Mouse (Mus musculus) T-helper 1 cell (primary cell): ENCODE results near the gene Nek6.

Source experiments
- in situ Hi-C: fragments of 300-600 bp; cut with MboI, MseI; formaldehyde crosslinking; loops from one replicate; pipeline ENCODE4 v1.15.1; 2025; ENCODE audit warnings: high pct_unique_total_duplicates

The Nek6 gene

DNA sequence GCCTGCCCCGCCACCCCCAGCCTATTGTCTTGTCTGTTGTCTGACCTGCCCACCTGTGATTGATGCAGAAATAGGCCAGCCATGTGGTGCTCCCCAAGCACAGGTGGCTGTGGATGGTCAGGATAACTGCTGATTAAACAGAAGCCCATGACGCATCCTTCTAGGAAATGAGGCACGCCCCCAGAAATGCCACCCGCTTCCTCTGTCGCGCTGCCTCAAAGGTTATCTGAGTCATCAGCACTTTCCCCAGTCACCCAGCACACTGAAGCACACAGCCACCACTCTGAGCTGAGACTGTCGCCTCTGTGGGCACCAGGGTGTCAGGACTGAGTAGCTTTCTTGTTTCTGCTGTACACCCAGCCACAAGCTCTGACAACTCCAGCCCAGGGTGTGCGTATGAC lies 24.9 kb downstream of the Nek6 start:
- in situ Hi-C loops = no loop called here

DNA sequence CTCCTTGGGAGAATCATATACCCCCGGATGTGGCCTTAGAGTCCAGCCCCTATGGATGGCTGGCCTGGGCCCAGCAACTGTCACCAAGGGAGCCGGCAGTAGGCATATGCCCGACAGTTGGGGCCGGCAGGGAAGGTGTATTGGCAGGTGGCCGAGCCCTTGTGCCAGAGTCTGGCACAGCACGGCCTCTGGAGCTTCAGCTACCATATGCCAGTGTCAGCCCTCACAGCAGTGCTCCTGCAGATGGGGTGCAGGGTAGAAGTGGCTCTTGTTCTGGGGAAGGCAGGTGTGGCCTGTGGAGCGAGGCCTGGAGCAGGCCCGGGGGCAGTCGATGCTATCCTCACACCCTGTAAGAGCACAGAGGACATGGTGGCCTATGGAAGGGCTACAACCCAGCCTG lies 28.2 kb downstream of the Nek6 start:
- in situ Hi-C loops = no loop called here

DNA sequence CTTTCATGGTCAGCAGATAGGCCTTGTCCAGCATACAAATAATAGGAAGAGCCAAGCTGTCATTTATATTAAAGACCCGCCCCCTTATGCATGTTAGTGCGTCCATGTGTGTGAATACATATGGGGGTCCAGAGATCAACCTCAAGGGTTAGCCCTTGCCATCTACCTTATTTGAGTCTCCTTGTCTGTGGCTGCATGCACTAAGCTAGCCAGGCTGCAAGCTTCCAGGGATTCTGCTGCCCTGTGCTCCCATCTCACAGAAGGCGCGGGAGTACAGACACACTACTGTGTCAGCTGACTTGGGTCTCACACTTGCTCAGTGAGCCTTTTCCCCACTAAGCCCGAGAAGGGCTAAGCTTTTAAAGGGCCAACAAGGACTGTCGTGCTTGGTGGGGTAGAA lies 29.2 kb downstream of the Nek6 start:
- in situ Hi-C loops = no loop called here

DNA sequence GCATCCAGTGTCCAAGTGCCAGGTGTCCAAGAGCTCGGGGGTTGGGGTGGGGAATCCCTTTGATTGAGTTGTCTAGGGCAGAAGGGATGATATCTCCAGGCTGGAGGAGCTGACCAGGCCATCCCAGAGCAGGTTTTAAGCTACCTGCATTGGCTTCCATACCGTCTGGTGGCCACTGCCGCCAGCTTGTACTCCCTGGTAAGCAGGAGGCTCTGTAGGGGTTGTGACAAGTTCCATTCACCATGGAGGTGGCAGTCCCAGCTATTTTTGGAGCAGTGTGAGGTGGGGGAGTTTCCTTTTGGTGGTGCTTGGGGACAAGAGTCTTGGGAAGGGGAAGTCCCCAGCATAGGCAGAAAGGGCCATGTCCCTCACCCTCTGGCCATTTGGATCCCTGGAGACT lies 29.7 kb downstream of the Nek6 start:
- in situ Hi-C loops = no loop called here

DNA sequence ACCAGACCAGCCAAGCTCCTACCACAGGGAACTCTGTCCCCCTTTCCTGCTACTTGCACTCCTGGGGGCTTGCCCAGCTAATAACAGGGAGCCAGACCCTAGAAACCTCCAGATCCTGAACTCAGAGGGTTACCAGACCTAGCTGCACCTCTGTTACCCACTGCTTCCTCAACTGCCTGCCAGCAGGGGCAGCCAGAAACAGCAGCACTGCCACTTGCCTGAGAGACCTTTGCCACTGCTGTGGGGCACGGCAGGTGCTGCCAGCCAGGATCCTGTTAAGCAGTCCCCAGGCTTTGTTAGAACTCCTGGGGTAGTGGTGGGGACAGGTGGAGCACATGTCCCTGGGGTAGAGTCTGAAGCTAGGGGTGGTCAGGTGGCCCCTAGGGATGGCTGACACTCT lies 30.1 kb downstream of the Nek6 start:
- in situ Hi-C loops = no loop called here

DNA sequence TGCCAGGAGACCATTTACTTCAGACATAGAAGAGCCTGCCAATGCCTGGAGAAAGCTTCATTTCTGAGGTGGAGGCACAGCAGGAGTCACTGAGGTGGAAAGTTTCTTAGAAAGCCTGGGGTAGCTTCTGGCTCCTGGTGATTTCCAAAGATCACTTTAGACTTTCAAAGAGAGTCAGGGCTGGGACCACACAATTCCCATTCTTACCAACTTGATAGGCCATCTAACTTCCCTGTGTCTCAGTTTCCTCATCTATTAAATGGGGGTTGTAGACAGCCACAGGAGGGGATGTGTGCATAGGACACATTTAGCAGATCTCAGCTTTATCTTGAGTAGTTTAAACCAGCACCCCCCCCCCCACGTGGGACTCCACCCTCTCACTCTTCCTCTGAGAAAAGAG lies 30.9 kb downstream of the Nek6 start:
- in situ Hi-C loops = no loop called here

DNA sequence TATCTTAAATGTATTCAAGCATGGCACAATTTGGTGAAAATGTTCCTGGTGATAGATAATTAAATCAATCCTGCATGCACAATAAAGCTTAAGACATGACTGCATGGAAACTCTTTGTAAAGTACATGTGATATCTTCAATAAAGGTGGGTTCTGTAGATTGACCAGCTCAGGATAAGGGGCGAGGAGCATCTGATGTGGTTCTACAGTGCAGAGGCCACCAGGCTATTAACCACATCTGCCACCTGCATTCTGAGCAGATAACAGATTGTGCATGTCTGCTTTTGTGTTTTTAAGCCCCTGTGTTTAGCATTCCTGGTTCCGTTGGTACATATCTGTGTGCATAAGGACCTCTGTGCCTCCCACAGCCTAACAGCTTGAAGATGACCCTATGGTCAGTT lies 31.7 kb downstream of the Nek6 start:
- in situ Hi-C loops = no loop called here

DNA sequence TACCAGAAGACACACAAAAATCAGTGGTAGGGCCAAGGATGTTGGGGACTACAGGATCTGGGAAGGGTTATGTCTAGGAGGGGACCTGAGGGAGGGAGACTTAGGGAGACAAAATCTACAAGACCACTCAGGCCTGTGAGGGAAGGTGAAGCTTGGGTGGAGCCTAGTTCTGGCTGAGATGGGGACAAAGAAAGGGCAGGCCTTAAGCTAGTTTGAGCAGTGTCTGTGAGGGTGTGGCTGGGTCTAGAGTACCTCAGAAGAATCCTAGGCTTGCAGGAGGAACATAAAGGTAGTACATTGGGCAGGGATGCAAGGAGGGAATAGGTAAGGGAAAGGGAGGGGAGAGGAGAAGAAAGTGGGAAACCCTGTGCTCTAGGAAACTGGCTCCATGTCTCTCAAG lies 32.9 kb downstream of the Nek6 start:
- in situ Hi-C loops = no loop called here

DNA sequence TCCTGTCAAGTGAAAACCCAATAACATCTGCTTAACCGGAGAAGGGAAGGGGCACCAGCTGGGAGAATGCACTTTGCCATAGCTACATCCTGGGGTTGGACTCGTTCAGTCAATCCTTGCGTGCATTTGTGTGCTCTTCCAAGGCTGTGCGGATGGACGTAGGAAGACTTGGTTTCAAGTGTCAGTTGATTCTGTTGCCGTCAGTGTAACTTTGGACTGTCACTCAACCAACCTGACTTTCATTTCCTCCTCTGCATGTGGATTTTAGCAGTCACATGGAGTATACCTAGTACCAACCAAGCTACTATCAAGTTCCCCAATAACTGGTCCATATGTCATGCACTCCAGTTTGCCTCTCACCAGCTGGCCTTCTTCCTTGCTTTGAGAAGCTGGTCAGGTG lies 33.5 kb downstream of the Nek6 start:
- in situ Hi-C loops = no loop called here

DNA sequence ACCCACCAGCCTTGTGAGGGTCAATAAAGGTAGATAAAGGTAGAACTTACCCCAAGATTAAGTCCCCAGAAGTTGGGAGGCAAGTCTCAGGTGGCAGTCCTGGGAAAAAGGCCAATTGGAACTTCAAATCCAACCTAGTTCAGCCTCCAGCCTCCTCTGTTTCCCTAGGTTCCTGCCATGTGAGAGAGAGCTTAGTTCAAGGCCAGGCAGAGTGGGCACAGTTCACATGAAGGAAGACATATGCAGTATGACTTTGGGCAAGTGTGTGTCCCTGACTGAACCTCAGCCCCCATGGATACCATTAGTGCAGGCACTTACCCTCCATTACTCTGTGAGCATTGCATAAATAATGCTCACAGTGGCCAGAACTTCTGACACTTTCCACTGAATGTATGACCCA lies 34.3 kb downstream of the Nek6 start:
- in situ Hi-C loops = no loop called here

DNA sequence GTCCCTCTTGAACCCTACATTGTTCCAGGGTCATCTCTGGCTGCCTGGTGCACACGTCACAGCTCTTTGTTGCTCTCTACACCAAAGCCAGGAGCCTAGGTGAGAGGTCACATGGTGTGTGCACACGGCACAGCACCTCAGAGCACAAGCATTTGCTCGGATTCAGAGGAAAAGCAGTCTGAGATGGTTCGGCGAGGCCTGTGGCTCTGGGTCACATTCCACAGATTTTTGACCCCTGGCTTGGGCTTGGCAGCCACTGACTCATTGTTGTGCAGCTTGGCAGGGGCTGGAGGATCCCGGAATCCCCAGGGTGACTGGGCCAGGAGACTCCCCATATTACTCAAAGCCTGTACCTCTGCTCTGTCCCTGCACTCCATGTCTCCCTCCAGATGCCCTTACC lies 34.8 kb downstream of the Nek6 start:
- in situ Hi-C loops = no loop called here

DNA sequence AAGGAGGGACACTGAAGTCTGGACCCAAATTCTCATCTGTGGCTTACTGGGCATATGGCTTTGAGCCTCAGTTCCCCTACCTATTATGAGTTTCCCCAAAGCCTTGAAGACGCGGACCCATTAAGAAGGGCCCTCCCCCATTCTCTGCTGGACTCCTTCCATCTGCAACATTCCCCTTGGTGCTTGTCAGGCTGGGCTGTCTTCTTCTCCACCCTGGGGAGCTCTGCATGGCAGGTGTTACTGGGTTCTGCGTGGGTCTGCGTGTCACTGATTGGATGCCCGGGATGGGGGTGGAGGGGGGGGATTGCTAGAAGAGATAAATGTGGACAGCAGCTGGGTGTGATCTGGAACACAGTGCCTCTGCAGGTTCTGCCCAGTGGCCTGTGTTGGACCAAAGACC lies 35.3 kb downstream of the Nek6 start:
- in situ Hi-C loops = no loop called here

DNA sequence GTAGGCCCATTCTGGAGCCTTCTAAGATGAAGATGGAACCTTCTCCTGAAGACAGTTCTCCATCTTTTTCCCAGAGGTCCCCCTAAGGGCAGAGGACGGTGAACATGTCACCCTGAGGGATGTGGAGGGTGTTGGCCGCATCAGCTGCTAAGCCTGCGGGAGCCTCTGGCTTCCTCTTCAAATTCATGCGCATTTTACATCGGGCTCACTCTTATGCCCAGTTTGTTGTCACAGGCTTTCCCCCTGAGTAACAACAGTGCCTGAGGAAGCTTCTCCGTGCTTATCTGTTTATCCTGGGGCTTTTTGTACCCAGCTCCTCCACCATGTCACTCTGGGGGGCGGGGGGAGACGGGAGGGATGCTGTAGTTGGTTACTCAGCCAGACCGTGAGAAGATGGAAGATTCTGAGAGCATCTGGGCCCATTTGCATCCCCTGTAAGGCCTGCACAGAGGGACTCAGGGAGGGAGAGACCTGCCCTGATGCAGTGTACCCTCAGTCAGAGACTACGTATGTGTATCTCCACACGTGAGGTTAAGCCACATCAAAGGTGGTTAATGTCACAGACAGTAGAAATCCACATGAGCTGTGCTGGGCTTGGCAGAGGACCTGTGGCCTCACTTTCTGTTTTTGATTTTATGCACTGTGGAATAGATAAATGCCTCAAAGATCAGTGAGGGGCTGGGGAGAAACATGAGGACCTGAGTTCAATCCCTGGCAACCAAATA lies 36.5 kb downstream of the Nek6 start:
- in situ Hi-C loops = no loop called here

DNA sequence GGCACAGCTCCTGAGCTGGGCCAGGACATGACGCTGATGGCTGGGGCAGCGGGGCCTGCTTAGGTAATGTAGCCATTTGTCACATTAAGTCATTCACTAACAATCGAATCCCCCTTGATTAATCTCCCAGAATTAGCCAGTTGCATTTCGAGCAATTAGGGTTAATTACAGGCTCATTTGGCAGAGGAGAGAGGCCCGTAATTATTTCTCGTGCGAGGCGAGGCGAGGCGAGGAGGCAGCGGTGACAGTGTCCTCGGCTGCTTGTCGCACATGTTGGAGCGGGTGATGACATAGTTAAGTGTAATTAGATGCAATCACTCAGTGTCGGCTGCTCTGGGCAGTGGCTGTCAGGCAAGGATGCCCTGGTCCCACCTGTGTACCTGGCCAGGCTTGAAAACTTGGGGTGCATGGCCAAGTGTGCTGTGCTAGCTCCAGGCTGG lies 40.6 kb downstream of the Nek6 start:
- in situ Hi-C loops = no loop called here

DNA sequence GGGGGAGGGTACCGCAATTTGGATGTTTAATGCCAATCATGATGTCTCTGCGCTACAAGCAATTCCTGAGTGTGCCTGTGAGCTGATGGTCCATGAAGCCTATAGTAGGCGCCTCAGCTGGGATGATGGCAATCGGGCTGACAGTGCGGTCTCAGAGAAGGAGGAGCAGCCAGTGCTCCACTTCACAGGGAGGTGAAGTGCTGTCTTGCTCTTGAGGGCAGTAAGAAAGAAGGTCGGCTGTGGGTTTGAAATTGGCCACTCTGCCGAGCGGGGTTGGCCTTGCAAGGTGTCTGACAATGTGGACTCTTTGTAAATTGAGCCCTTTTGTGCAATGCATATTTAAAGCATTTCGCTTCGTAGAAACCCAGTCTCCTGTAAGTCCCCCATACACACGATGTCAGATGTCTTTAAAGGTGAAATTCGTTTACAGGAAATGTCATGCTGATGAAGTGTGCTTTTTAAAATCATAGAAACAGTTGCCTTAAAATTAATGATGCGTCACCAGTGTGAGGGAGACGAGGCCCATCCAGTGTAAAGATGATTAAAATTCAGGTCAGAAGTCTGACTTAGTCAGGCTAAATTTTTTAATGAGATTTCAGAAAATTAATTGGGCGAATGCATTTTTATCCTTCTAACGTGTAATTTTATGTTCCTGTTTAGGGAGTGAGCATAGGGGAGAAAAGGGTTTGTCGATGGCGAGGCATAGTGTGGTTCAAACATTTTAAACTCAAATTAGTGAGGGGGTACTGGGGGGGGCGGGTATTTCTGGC lies 43.0 kb downstream of the Nek6 start:
- in situ Hi-C loops = no loop called here

DNA sequence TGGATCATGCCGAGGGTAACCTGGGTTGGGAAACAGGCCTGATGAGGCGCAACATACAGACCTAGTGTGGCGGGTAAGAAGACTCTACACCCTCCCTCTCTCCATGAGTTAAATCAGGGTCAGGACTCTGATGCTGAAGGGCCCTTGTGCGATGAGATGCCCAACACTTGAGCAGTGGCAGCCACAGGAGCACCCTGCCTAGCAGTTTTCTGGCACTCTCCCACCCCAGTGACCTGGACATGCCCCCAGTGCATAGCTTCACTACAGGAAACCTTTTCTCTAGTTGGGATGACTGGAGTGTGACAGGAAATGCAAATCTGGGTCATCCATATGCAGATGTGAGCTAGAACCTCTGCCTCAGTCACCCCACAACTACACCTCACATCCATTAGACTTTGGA lies 44.2 kb downstream of the Nek6 start:
- in situ Hi-C loops = no loop called here

DNA sequence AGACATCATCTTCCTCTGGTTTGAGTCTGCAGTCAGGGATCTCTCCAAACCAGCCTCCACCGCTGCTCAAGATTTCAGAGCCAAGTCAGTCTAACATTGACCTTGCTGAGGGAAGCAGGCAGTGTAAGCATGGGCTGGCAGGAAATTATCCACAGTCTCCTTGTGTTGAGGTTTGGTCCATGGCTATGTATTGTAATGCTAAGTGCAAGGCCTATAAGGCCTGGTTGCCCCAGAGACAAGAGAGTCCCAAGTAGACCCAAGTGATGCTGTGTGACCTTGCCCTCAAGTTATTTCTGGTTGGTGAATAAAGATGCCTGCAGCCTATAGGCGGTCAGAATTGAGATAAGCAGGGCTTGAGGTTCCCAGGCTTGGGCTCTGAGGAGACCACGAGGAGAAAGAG lies 45.3 kb downstream of the Nek6 start:
- in situ Hi-C loops = no loop called here

DNA sequence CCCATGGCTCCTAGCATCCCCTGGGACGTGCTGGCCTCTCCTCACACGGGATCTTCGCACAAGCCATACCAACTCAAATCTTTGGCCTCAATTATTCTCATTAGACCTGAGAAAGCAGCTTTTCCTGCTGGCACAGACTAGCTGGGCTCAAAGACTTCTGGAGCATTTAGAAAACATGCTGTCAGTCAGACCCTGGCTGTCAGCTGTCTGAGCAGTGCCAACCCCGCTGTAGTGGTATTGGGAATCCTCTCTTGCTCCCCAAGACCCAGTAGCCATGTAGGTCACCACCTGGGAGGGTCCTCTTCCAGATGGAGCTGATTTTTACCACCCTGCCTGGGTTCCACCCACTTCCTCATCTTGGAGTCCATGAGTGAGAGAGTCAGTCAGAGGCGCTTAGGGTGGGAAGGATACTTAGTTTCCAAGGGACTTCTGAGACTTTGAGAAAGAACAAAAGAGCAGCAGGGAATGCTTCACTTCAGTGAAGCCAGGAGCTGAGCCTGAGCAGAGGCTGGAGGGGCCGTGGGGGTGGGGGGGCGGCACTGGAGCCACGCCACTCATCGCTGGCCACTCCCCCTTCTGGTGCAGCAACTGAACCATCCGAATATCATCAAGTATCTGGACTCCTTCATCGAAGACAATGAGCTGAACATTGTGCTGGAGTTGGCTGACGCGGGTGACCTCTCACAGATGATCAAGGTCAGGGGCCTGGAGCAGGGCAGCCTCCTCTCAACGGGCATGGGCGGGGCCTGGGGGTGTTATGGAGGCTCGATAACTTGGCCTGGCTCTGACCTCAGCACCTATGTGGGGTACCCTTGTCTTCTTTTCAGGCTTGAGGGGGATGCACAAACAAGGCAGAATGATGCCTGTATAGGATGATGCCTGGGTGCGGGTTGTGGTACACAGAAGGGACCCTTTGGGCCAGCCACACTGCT lies 49.1 kb downstream of the Nek6 start:
- in situ Hi-C loops = no loop called here

DNA sequence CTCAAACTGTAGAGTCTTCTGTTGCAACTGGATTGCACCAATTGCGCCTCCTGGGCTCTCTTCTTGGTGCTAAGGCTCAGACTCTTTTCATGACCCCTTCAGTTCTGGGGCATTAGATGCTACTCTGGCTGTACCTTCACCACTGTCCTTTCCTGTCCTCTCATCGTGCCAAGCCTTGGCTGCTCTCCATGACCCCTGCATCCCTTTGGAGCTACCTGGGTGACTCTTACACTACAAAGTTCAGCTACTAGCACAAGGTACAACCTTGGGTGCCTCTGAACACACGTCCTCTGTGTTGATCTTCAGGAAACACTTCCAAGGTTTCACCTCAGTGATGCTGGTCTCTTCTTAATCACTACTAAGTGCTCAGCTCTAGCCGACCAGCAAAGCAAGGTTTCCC lies 51.2 kb downstream of the Nek6 start:
- in situ Hi-C loops = no loop called here

DNA sequence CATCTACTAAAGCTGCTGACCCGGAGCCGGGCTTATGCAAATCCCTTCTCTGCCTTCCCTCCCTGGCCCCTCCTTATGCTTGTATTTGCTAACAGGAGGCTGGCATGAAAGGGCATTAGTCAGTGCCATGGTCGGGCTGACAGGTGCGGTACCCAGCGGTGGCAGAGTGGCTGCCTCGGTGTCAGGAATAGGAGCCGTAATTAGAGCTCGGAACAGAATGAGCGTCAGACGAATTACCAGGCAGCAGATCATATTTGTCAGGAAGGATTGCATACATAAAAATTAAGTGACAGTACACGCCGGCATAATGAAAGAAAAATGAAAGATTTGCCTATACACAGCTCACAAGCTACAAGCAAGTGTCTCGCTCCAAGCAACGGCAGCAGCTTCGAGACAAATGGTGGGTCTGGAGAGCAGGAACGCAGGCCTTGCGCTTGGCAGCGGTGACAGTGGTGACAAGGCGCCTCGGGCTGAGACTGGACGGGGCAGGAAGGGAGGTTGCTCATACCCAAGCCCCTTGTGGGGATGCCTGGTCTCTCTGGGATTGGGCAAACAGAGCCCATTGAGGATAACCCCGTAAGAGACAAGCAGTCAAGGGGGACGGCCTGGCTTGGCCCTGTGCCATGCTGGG lies 60.6 kb downstream of the Nek6 start:
- in situ Hi-C loops = no loop called here

DNA sequence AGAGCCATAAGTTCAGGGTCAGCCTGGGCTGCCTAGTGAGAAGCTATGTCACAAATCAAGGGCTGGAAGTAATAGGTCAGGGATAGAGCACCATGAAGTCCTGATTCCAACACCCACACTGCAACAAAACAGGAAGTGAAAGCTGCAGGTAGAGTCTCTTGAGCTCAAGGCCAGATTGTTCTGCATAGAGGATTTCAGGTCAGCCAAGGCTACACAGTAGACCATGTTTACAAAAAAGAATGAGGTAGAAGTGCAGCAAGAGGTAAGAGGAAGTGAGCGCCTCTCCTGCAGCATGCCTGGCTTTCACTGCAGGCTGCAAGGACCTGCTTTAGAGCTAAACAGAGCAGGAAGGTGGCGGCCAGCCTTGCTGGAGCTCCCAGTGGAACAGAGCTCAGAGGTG lies 63.3 kb downstream of the Nek6 start:
- in situ Hi-C loops = loop anchor here (25.0 kb wide), 1 partner anchor 137 kb away; no protein-coding TSS in a partner anchor
